Mouse (Mus musculus) heart, embryonic 11.5 days (tissue): ENCODE measurements around the gene Actr1a. TPM values are rescaled to one million over a fixed set of nuclear protein-coding genes. Genes with fewer than 3 reads are reported as not detected.

Experiments
- ATAC-seq: fragments of 200-750 bp; cut with Nextera tagmentation; replicated peaks from 2 replicates; pipeline ENCODE4 v1.8.0; 2017; ENCODE audit warnings: moderate library complexity; ENCODE audit not compliant: insufficient number of reproducible peaks, low FRiP score, low TSS enrichment
- H3K27ac ChIP-seq: fragments of 300-500 bp; sonication (generic); 2 replicates; pipeline ENCODE4 v1.5.1; 2014; ENCODE audit warnings: mild to moderate bottlenecking, low read depth, low read length
- H3K27me3 ChIP-seq: fragments of 300-500 bp; sonication (generic); 2 replicates; pipeline ENCODE4 v1.6.1; 2014; ENCODE audit warnings: mild to moderate bottlenecking, low read length, mixed read lengths; ENCODE audit not compliant: control insufficient read depth, insufficient read depth
- H3K36me3 ChIP-seq: fragments of 300-500 bp; sonication (generic); 2 replicates; pipeline ENCODE4 v1.6.1; 2014; ENCODE audit warnings: mild to moderate bottlenecking, low read length, moderate library complexity, mixed read lengths; ENCODE audit not compliant: control insufficient read depth, insufficient read depth
- H3K4me1 ChIP-seq: fragments of 300-500 bp; sonication (generic); 2 replicates; pipeline ENCODE4 v1.6.1; 2014; ENCODE audit warnings: low read length; ENCODE audit not compliant: control insufficient read depth, insufficient read depth
- H3K4me2 ChIP-seq: fragments of 300-500 bp; sonication (generic); 2 replicates; pipeline ENCODE4 v1.6.1; 2014; ENCODE audit warnings: mild to moderate bottlenecking, moderate library complexity
- H3K4me3 ChIP-seq: fragments of 300-500 bp; sonication (generic); 2 replicates; pipeline ENCODE4 v1.5.1; 2014; ENCODE audit warnings: low read depth, low read length
- H3K9ac ChIP-seq: fragments of 300-500 bp; sonication (generic); 2 replicates; pipeline ENCODE4 v1.6.1; 2014; ENCODE audit warnings: mild to moderate bottlenecking, low read depth, low read length, moderate library complexity
- H3K9me3 ChIP-seq: fragments of 300-500 bp; sonication (generic); replicated peaks from 2 replicates; pipeline ENCODE4 v1.6.1; 2016; ENCODE audit warnings: low read length; ENCODE audit not compliant: control insufficient read depth
- WGBS: fragments of 180-500 bp; shearing (Covaris S2); extraction: QIAGEN DNeasy Blood & Tissue Kit; methylation state at CpG from one replicate; pipeline ENCODE4 v1.1.7; 2014; ENCODE audit not compliant: insufficient replicate concordance; 5-methylcytosine and 5-hydroxymethylcytosine counted together
- polyA plus RNA-seq: library from polyadenylated mRNA; unstranded; fragments of >200 nt; fragmentation: Nextera tagmentation; extraction: Ambion mirVana; gene quantifications from 2 replicates; pipeline ENCODE4 v1.2.1, GENCODE M21; 2014

Actr1a gene
- polyA plus RNA-seq, 1 experiment from 2014 or later, result 112 TPM

DNA sequence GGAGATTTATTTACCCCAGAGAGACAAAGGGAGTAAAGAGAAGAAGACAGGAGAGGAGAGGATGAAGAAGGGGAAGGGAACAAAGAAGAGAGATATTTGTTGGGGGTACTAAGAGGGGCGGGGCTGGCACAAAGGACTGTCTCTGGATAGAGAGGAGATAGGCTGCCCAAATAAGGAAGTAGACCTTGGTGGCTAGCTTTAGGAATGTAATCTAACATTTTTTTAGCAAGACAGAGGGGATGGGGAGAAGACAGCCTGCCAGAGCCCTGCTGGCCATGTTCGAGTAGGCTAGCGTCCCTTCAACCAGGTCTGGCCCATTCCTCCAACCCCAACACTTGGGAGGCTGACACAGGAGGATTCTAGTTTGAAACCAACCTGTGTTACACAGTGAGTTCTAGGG lies 14.0 kb upstream of the Actr1a start:
- peaks cover 32% of the 10 kb centered on the region for H3K4me1 ChIP-seq
- no peak overlapping the region for H3K9ac ChIP-seq
- no peak overlapping the region for H3K4me3 ChIP-seq
- WGBS, result 31% methylated on average over 3 of the region's 3 CpGs
- peak overlapping the region; percentile 64 for H3K27ac ChIP-seq
- peak overlapping the region; percentile 24; the same call in 1 of the 2 replicates for H3K4me2 ChIP-seq
- H3K9me3 ChIP-seq, result no peaks in the 10 kb centered on the region
- no peaks in the 10 kb centered on the region for H3K27me3 ChIP-seq
- H3K36me3 ChIP-seq, result peaks cover 3% of the 10 kb centered on the region; the same call in 1 of the 2 replicates
- no peak for ATAC-seq

DNA sequence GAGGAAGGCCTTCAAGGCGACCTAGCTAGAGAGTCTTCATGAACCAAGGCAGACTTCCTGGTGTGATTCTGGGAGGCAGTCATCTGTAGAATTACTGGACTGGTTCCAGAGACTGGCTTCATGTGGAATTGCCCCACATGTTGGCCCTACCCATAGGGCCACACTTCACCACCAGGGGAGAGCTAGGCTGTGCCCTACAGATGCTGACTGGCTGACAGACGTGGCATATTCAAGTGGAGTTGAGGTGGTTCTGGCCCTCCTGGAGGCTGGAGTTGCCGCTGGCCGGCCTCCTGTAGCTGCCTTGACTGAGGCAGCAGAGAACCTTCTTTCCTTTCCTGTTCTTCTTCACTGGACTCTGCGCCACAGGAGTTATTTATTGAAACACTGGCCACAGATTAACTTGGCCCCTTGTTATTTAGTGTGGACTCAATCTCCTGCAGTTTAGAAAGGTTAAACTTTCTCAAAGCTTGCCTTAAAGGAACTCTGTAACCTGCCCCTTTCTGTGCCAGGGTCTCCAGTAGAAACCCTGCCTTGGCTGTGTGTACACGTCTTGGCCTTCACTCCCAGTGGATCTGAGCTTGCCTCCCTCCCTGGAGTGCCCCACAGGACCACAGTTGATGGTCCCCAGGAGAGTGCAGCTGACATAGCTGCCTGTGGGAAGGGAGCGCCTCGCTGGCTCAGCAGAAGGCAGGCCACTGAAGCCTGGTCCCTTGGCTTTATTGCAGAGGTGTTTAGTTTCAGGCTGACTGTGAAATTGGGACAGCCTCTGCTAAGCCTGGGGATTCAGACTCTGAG lies 11.2 kb upstream of the Actr1a start:
- peaks cover 7% of the 10 kb centered on the region for H3K36me3 ChIP-seq
- no peak overlapping the region for H3K27ac ChIP-seq
- no peak for ATAC-seq

DNA sequence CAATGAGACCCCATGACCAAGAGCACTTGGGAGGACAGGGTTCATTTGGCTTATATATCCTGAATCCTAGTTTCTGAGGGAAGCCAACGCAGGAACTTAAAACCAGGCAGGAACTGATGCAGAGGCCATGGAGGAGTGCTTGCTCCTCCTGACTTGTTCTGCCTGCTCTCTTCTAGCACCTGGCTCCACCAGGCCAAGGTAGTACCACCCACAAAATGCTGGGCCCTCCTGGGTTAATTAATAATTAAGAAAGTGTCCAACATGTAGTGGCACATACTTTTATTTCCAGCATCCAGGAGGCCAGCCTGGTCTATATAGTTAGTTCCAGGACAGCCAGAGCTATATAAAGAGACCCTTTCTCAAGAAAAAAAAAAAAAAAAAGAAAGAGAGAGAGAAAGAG lies 8.5 kb upstream of the Actr1a start:
- Histone ChIP-seq H3K4me1 (peaks cover 24% of the 10 kb centered on the region), H3K9ac (no peak overlapping the region), H3K4me2 (no peak overlapping the region), H3K27me3 (no peaks in the 10 kb centered on the region), H3K9me3 (no peaks in the 10 kb centered on the region), H3K27ac (no peak overlapping the region), H3K4me3 (no peak overlapping the region), H3K36me3 (peaks cover 7% of the 10 kb centered on the region)
- ATAC-seq, result no peak
- 85% methylated on average over 1 of the region's 1 CpGs for WGBS

More for the DNA sequence above, 11.2 kb upstream of the Actr1a start:
- H3K9me3 ChIP-seq, result no peaks in the 10 kb centered on the region
- H3K4me3 ChIP-seq, result no peak overlapping the region
- H3K9ac ChIP-seq, result no peak overlapping the region
- WGBS, result 62% methylated on average over 8 of the region's 8 CpGs
- no peaks in the 10 kb centered on the region for H3K27me3 ChIP-seq
- H3K4me2 ChIP-seq, result no peak overlapping the region
- H3K4me1 ChIP-seq, result peaks cover 21% of the 10 kb centered on the region

DNA sequence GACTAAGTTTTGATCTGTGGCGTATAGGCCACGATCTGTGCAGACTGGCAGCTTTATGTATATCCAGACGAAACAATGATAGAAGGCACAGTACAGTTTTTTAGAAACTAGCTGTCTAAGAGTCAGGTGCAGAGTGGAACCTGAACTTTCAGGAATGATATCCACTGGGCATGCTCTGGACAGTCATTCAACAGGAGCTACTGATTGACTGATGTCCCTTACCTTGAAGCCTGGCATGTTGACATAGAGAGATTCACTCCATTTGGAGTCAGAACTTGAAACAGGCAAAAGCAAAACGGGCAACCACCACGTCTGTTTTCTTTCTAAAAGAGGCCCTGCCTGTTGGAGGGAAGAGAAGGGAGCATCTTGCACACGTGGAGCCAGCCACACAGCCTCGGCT lies 5.0 kb upstream of the Actr1a start:
- Histone ChIP-seq H3K9ac (no peak overlapping the region), H3K36me3 (peaks cover 4% of the 10 kb centered on the region; the same call in 1 of the 2 replicates), H3K27me3 (no peaks in the 10 kb centered on the region), H3K27ac (no peak overlapping the region), H3K4me1 (peaks cover 28% of the 10 kb centered on the region), H3K9me3 (no peaks in the 10 kb centered on the region), H3K4me3 (no peak overlapping the region), H3K4me2 (no peak overlapping the region)
- no peak for ATAC-seq
- 80% methylated on average over 7 of the region's 7 CpGs for whole genome bisulfite sequencing

DNA sequence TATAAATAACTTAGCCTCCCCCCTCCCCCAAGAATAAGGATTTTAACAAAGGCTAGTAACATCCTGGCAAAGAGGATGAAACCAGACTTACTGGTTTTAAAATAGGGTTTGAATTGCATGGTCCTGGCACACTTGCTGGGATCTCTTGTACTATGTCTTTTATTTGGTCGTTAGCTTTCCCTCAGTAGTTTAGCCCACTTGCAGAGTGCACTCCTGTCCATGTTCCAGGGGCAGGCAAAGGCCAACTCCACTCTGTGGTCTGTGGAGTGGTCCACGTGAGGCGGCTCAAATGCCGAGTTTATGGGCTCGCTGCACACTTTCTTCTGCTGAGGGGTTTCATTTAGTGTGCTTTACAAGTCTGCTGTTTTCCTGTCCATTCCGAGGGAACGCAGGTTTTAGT lies 4.3 kb upstream of the Actr1a start:
- Histone ChIP-seq H3K9me3 (no peaks in the 10 kb centered on the region), H3K27me3 (no peaks in the 10 kb centered on the region), H3K27ac (no peak overlapping the region), H3K4me3 (no peak overlapping the region), H3K4me2 (no peak overlapping the region), H3K4me1 (peaks cover 28% of the 10 kb centered on the region), H3K36me3 (peaks cover 4% of the 10 kb centered on the region; the same call in 1 of the 2 replicates), H3K9ac (no peak overlapping the region)
- 76% methylated on average over 7 of the region's 7 CpGs for WGBS
- ATAC-seq, result no peak

DNA sequence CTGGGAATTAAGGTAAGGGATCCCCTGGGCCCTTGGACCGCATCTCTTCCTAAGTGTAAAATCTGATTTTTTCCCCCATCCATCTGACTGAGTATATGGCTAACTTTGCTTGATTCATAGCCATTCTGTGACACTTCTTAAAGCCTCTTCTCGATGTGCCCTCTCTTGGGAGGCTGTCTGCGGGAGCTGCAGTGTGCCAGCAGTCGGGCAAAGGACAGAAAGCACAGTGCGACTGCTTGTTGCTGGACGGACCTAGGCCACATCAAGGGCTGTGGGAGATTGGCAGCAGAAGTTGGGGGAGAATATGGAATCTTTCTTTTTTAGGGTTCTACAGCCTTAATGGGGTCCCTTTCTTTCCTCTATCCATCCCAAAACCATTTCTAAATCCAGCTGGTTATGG lies 3.8 kb upstream of the Actr1a start:
- no peaks in the 10 kb centered on the region for H3K27me3 ChIP-seq
- ATAC-seq, result no peak
- H3K36me3 ChIP-seq, result peaks cover 4% of the 10 kb centered on the region; the same call in 1 of the 2 replicates
- no peak overlapping the region for H3K27ac ChIP-seq
- no peak overlapping the region; the same call in 1 of the 2 replicates for H3K4me2 ChIP-seq
- 0 out of 2 replicates have a peak overlapping the region, but pooled peaks have one; percentile 24 for H3K9ac ChIP-seq
- no peaks in the 10 kb centered on the region for H3K9me3 ChIP-seq
- H3K4me3 ChIP-seq, result no peak overlapping the region
- H3K4me1 ChIP-seq, result peaks cover 31% of the 10 kb centered on the region
- 75% methylated on average over 6 of the region's 6 CpGs for WGBS

DNA sequence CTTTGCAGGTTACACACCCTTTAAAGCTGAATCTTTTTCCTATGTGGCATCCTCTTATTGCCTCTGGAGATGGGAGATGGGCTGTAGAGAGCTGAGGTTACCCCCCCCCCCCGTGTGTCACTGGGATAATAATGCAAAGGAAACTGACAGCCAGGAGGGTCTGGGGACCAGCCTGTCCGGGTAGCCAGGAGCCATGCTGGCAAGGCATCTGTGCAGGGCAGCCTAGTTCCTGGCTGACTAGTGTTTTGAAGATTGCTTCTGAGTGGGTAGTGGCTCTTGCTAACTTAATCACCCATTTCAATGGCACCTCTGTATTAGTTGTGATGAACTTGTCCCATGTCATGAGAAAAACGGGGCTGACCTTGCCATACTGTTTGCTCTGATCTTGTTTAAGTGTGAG lies 2.9 kb upstream of the Actr1a start:
- peak overlapping the region; percentile 85 for H3K4me2 ChIP-seq
- H3K27ac ChIP-seq, result no peak overlapping the region
- H3K4me3 ChIP-seq, result peak overlapping the region; percentile 73; the same call in 1 of the 2 replicates
- 44% methylated on average over 3 of the region's 3 CpGs for WGBS
- H3K9me3 ChIP-seq, result no peaks in the 10 kb centered on the region
- peak overlapping the region; percentile 77; the same call in 1 of the 2 replicates for H3K9ac ChIP-seq
- no peaks in the 10 kb centered on the region for H3K36me3 ChIP-seq
- no peaks in the 10 kb centered on the region for H3K27me3 ChIP-seq
- peaks cover 40% of the 10 kb centered on the region for H3K4me1 ChIP-seq
- ATAC-seq, result no peak

DNA sequence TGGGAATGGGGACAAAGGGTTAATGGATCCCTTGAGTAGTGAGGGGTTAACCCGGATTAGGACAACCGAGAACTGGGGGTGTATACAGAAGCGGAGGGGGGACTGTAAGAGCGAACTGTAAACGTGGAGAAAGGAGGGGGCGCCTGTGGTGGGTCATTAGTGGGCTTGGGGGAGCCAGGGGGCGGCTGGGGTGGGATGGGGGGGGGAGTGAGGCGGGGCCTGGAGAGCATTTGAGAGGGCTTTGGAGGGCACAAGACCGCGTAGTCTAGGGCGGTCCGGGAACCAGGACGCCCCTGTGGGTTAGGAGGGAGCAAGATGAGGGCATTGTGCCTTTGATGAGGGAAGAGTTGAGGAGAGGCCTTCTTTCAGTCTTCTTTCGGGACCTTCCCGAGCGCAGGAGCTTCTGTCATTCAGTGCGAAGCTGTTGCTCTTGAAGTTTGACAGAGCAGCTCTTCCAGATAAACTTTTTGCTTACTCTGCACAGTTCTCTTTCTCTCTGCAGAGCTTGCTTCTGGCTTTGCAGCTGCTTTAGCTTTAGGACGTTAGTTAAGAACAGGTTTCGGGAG lies 2.0 kb upstream of the Actr1a start:
- Histone ChIP-seq H3K9ac (peak overlapping the region; percentile 77), H3K36me3 (no peaks in the 10 kb centered on the region), H3K27me3 (no peaks in the 10 kb centered on the region), H3K4me2 (peak overlapping the region; percentile 85), H3K4me3 (peak overlapping the region; percentile 73), H3K27ac (peak overlapping the region; percentile 66), H3K9me3 (no peaks in the 10 kb centered on the region), H3K4me1 (peaks cover 41% of the 10 kb centered on the region)
- 2% methylated on average over 18 of the region's 19 CpGs for WGBS
- ATAC-seq, result no peak
